Mouse (Mus musculus): ENCODE results near the gene Slc7a11.

GRCm38 (mm10) chr3:50132204-50132603, 311.2 kb downstream of the Slc7a11 start:
- TF ChIP-seq EP300 (IDR thresholded peaks at IDR 0.05; ENCODE audit: low read depth), result no peak
- no peak for TF ChIP-seq CTCF (IDR thresholded peaks at IDR 0.05; ENCODE audit: low read depth)

Measured in liver, embryonic 14.5 days (tissue).